Mouse (Mus musculus) midbrain, embryonic 16.5 days (tissue): ENCODE data around the gene Chrd. TPM values are rescaled to one million over a fixed set of nuclear protein-coding genes. Genes with fewer than 3 reads are reported as not detected.

Experiments
- ATAC-seq: fragments of 200-750 bp; cut with Nextera tagmentation; 2 replicates; pipeline ENCODE4 v1.8.0; 2017; ENCODE audit warnings: moderate TSS enrichment
- H3K27ac ChIP-seq: fragments of 300-500 bp; sonication (generic); 2 replicates; pipeline ENCODE4 v1.5.1; 2014; ENCODE audit warnings: mild to moderate bottlenecking, low read length, mixed read lengths
- H3K27me3 ChIP-seq: fragments of 300-500 bp; sonication (generic); 2 replicates; pipeline ENCODE4 v1.6.1; 2014; ENCODE audit warnings: low read depth, low read length, mixed read lengths; ENCODE audit not compliant: control insufficient read depth, insufficient read depth
- H3K36me3 ChIP-seq: fragments of 300-500 bp; sonication (generic); 2 replicates; pipeline ENCODE4 v1.6.1; 2014; ENCODE audit warnings: mild to moderate bottlenecking, low read length, moderate library complexity, mixed read lengths; ENCODE audit not compliant: control insufficient read depth, insufficient read depth
- H3K4me1 ChIP-seq: fragments of 300-500 bp; sonication (generic); 2 replicates; pipeline ENCODE4 v1.6.1; 2014; ENCODE audit warnings: mild to moderate bottlenecking, low read length, mixed read lengths; ENCODE audit not compliant: control insufficient read depth, insufficient read depth
- H3K4me2 ChIP-seq: fragments of 300-500 bp; sonication (generic); 2 replicates; pipeline ENCODE4 v1.6.1; 2014; ENCODE audit warnings: mild to moderate bottlenecking, low read length, mixed read lengths
- H3K4me3 ChIP-seq: fragments of 300-500 bp; sonication (generic); 2 replicates; pipeline ENCODE4 v1.5.1; 2014; ENCODE audit warnings: low read depth, mild to moderate bottlenecking, low read length, moderate library complexity, mixed read lengths
- H3K9ac ChIP-seq: fragments of 300-500 bp; sonication (generic); 2 replicates; pipeline ENCODE4 v1.6.1; 2014; ENCODE audit warnings: low read depth, low read length, mixed read lengths
- H3K9me3 ChIP-seq: fragments of 300-500 bp; sonication (generic); replicated peaks from 2 replicates; pipeline ENCODE4 v1.6.1; 2014; ENCODE audit warnings: mild to moderate bottlenecking, low read length, mixed read lengths; ENCODE audit not compliant: control insufficient read depth, poor library complexity, severe bottlenecking
- WGBS: fragments of 180-500 bp; shearing (Covaris S2); extraction: QIAGEN DNeasy Blood & Tissue Kit; methylation state at CpG from one replicate; pipeline ENCODE4 v1.1.7; 2014; 5-methylcytosine and 5-hydroxymethylcytosine counted together
- polyA plus RNA-seq: library from polyadenylated mRNA; unstranded; fragments of >200 nt; fragmentation: Nextera tagmentation; extraction: Ambion mirVana; gene quantifications from 2 replicates; pipeline ENCODE4 v1.2.1, GENCODE M21; 2015

Chrd gene
- polyA plus RNA-seq, 1 experiment from 2014 or later: 4.5 TPM

- Histone ChIP-seq H3K36me3 (peaks cover 7% of the 10 kb centered on the region; the same call in 1 of the 2 replicates), H3K27me3 (no peaks in the 10 kb centered on the region), H3K4me2 (no peak overlapping the region), H3K9me3 (no peaks in the 10 kb centered on the region), H3K4me3 (no peak overlapping the region), H3K9ac (no peak overlapping the region), H3K27ac (no peak overlapping the region), H3K4me1 (peaks cover 24% of the 10 kb centered on the region)
- no peak for ATAC-seq
- WGBS: 26% methylated on average over 5 of the region's 5 CpGs
Observed at GRCm38 (mm10) chr16:20700036-20700435, 32.9 kb upstream of the Chrd start.

- Histone ChIP-seq H3K27me3 (no peaks in the 10 kb centered on the region), H3K36me3 (peaks cover 8% of the 10 kb centered on the region), H3K9ac (peak overlapping the region; percentile 42; the same call in 1 of the 2 replicates), H3K4me3 (no peak overlapping the region), H3K27ac (peak overlapping the region; percentile 34; the same call in 1 of the 2 replicates), H3K4me1 (peaks cover 17% of the 10 kb centered on the region), H3K9me3 (no peaks in the 10 kb centered on the region), H3K4me2 (no peak overlapping the region)
- 37% methylated on average over 7 of the region's 7 CpGs for WGBS
- ATAC-seq: no peak
Observed at GRCm38 (mm10) chr16:20701316-20701715, 31.6 kb upstream of the Chrd start.

GRCm38 (mm10) chr16:20701729-20702521 is 31.0 kb upstream of the Chrd start:
- 9% methylated on average over 10 of the region's 12 CpGs for WGBS
- no peaks in the 10 kb centered on the region for H3K27me3 ChIP-seq
- ATAC-seq: peak; percentile 26; the same call in 1 of the 2 replicates
- H3K9ac ChIP-seq: peak overlapping the region; percentile 42
- H3K27ac ChIP-seq: peak overlapping the region; percentile 34
- H3K9me3 ChIP-seq: no peaks in the 10 kb centered on the region
- peaks cover 11% of the 10 kb centered on the region for H3K4me1 ChIP-seq
- peaks cover 11% of the 10 kb centered on the region for H3K36me3 ChIP-seq
- H3K4me2 ChIP-seq: no peak overlapping the region
- H3K4me3 ChIP-seq: no peak overlapping the region

GRCm38 (mm10) chr16:20702522-20702893 is 30.4 kb upstream of the Chrd start:
- ATAC-seq: peak; percentile 49
- Histone ChIP-seq H3K9ac (peak overlapping the region; percentile 42; the same call in 1 of the 2 replicates), H3K4me1 (peaks cover 11% of the 10 kb centered on the region), H3K27ac (peak overlapping the region; percentile 34; the same call in 1 of the 2 replicates), H3K9me3 (no peaks in the 10 kb centered on the region), H3K4me2 (no peak overlapping the region), H3K4me3 (no peak overlapping the region), H3K27me3 (no peaks in the 10 kb centered on the region), H3K36me3 (peaks cover 14% of the 10 kb centered on the region)
- WGBS: 2% methylated on average over 8 of the region's 8 CpGs

GRCm38 (mm10) chr16:20703071-20703470 is 29.9 kb upstream of the Chrd start:
- H3K4me2 ChIP-seq: no peak overlapping the region
- no peaks in the 10 kb centered on the region for H3K9me3 ChIP-seq
- H3K9ac ChIP-seq: no peak overlapping the region
- H3K4me1 ChIP-seq: peaks cover 11% of the 10 kb centered on the region
- no peak; the same call in 1 of the 2 replicates for ATAC-seq
- H3K36me3 ChIP-seq: peaks cover 16% of the 10 kb centered on the region
- no peaks in the 10 kb centered on the region for H3K27me3 ChIP-seq
- H3K27ac ChIP-seq: no peak overlapping the region
- no peak overlapping the region for H3K4me3 ChIP-seq
- WGBS: 94% methylated on average over 10 of the region's 10 CpGs

GRCm38 (mm10) chr16:20703699-20704400 is 29.1 kb upstream of the Chrd start:
- Histone ChIP-seq H3K9me3 (no peaks in the 10 kb centered on the region), H3K27ac (no peak overlapping the region), H3K4me1 (peaks cover 11% of the 10 kb centered on the region), H3K27me3 (no peaks in the 10 kb centered on the region), H3K36me3 (peaks cover 16% of the 10 kb centered on the region), H3K4me2 (no peak overlapping the region), H3K9ac (no peak overlapping the region), H3K4me3 (no peak overlapping the region)
- 95% methylated on average over 6 of the region's 6 CpGs for WGBS
- ATAC-seq: no peak

GRCm38 (mm10) chr16:20705786-20706185 is 27.1 kb upstream of the Chrd start:
- WGBS: 77% methylated on average over 3 of the region's 3 CpGs
- Histone ChIP-seq H3K4me1 (peaks cover 11% of the 10 kb centered on the region), H3K9me3 (no peaks in the 10 kb centered on the region), H3K27ac (no peak overlapping the region), H3K36me3 (peaks cover 12% of the 10 kb centered on the region), H3K4me2 (no peak overlapping the region), H3K9ac (no peak overlapping the region), H3K27me3 (no peaks in the 10 kb centered on the region), H3K4me3 (no peak overlapping the region)
- no peak for ATAC-seq

GRCm38 (mm10) chr16:20706407-20707055 is 26.4 kb upstream of the Chrd start:
- no peak for ATAC-seq
- Histone ChIP-seq H3K9ac (no peak overlapping the region), H3K36me3 (peaks cover 12% of the 10 kb centered on the region), H3K4me2 (no peak overlapping the region), H3K27ac (no peak overlapping the region), H3K9me3 (no peaks in the 10 kb centered on the region), H3K4me3 (no peak overlapping the region), H3K27me3 (no peaks in the 10 kb centered on the region), H3K4me1 (peaks cover 11% of the 10 kb centered on the region)
- 93% methylated on average over 2 of the region's 2 CpGs for WGBS
